Mouse (Mus musculus) heart, embryonic 14.5 days (tissue): ENCODE measurements at regions not wholly inside any gene's neighbourhood (a gene's known extent, or its start where the extent isn't known, plus 50 kb on each side); places are given as distances from the start of the nearest gene placed in this dataset.

Experiments used
- ATAC-seq: fragments of 200-750 bp; cut with Nextera tagmentation; 2 replicates; pipeline ENCODE4 v1.8.0; 2017; ENCODE audit warnings: low read depth, moderate TSS enrichment; ENCODE audit not compliant: insufficient number of reproducible peaks, insufficient read depth, low FRiP score
- H3K27ac ChIP-seq, 2 experiments: fragments of 200-500 bp in 1 of 2; fragments of 300-500 bp in 1 of 2; sonication (generic) in 1 of 2; replicated peaks in 1 of 2; 2 replicates each; pipeline ENCODE4 v1.5.1; 2012 to 2014; ENCODE audit warnings: low read depth in 2 of 2, low read length in 2 of 2, control low read depth in 1 of 2, mild to moderate bottlenecking in 1 of 2, mixed read lengths in 1 of 2; ENCODE audit not compliant: control insufficient read depth in 1 of 2, insufficient read depth in 1 of 2
- H3K27me3 ChIP-seq: fragments of 300-500 bp; sonication (generic); 2 replicates; pipeline ENCODE4 v1.6.1; 2014; ENCODE audit warnings: mild to moderate bottlenecking, low read length, control low read depth; ENCODE audit not compliant: control insufficient read depth, insufficient read depth
- H3K36me3 ChIP-seq: fragments of 300-500 bp; sonication (generic); 2 replicates; pipeline ENCODE4 v1.6.1; 2014; ENCODE audit warnings: mild to moderate bottlenecking, control low read depth, low read length, mixed read lengths; ENCODE audit not compliant: control insufficient read depth, insufficient read depth
- H3K4me1 ChIP-seq, 2 experiments: fragments of 200-500 bp in 1 of 2; fragments of 300-500 bp in 1 of 2; sonication (generic) in 1 of 2; 2 replicates each; pipeline ENCODE4 v1.6.1; 2012 to 2014; ENCODE audit warnings: low read length in 2 of 2, control low read depth in 1 of 2, mixed read lengths in 1 of 2; ENCODE audit not compliant: control insufficient read depth in 2 of 2, insufficient read depth in 2 of 2
- H3K4me2 ChIP-seq: fragments of 300-500 bp; sonication (generic); 2 replicates; pipeline ENCODE4 v1.6.1; 2014; ENCODE audit warnings: mild to moderate bottlenecking, low read length
- H3K4me3 ChIP-seq, 2 experiments: fragments of 200-500 bp in 1 of 2; fragments of 300-500 bp in 1 of 2; sonication (generic) in 1 of 2; 2 replicates each; pipeline ENCODE4 v1.5.1; 2012 to 2014; ENCODE audit warnings: low read length in 2 of 2, mild to moderate bottlenecking in 2 of 2, control low read depth in 1 of 2, low read depth in 1 of 2, moderate library complexity in 1 of 2; ENCODE audit not compliant: control insufficient read depth in 1 of 2, insufficient read depth in 1 of 2
- H3K9ac ChIP-seq: fragments of 300-500 bp; sonication (generic); 2 replicates; pipeline ENCODE4 v1.6.1; 2014; ENCODE audit warnings: mild to moderate bottlenecking, low read length
- H3K9me3 ChIP-seq: fragments of 300-500 bp; sonication (generic); 2 replicates; pipeline ENCODE4 v1.6.1; 2016; ENCODE audit warnings: low read length, control low read depth; ENCODE audit not compliant: control insufficient read depth
- WGBS: fragments of 180-500 bp; shearing (Covaris S2); extraction: QIAGEN DNeasy Blood & Tissue Kit; methylation state at CpG from one replicate; pipeline ENCODE4 v1.1.7; 2014; 5-methylcytosine and 5-hydroxymethylcytosine counted together

- no peaks in the 10 kb centered on the region for H3K4me1 ChIP-seq
- ATAC-seq: no peak
- no peak overlapping the region for H3K9ac ChIP-seq
These were observed 96.0 kb upstream of the Rasgrp1 start for GRCm38 (mm10) chr2:117438586-117439371.

GRCm38 (mm10) chr2:117439372-117440183, 96.8 kb upstream of the Rasgrp1 start:
- Histone ChIP-seq H3K4me3 (no peak overlapping the region), H3K9ac (no peak overlapping the region), H3K27ac (no peak overlapping the region), H3K4me1 (no peaks in the 10 kb centered on the region), H3K36me3 (no peaks in the 10 kb centered on the region), H3K4me2 (no peak overlapping the region), H3K27me3 (no peaks in the 10 kb centered on the region), H3K9me3 (no peaks in the 10 kb centered on the region)
- WGBS: 61% methylated on average over 12 of the region's 12 CpGs
- ATAC-seq: no peak

More at GRCm38 (mm10) chr2:117438586-117439371, 96.0 kb upstream of the Rasgrp1 start:
- 58% methylated on average over 8 of the region's 8 CpGs for WGBS
- Histone ChIP-seq H3K4me2 (no peak overlapping the region), H3K9me3 (no peaks in the 10 kb centered on the region), H3K36me3 (no peaks in the 10 kb centered on the region), H3K27me3 (no peaks in the 10 kb centered on the region), H3K27ac (no peak overlapping the region), H3K4me3 (no peak overlapping the region)

GRCm38 (mm10) chr2:117440801-117441281, 98.0 kb upstream of the Rasgrp1 start:
- Histone ChIP-seq H3K4me1 (no peaks in the 10 kb centered on the region), H3K4me2 (no peak overlapping the region), H3K9me3 (no peaks in the 10 kb centered on the region), H3K4me3 (no peak overlapping the region), H3K27ac (no peak overlapping the region), H3K27me3 (no peaks in the 10 kb centered on the region), H3K36me3 (no peaks in the 10 kb centered on the region), H3K9ac (no peak overlapping the region)
- WGBS: 78% methylated on average over 7 of the region's 7 CpGs
- no peak for ATAC-seq

- H3K9ac ChIP-seq: no peak overlapping the region
- WGBS: 75% methylated on average over 4 of the region's 4 CpGs
- no peak for ATAC-seq
- H3K27ac ChIP-seq: no peak overlapping the region
- no peak overlapping the region for H3K4me3 ChIP-seq
- no peaks in the 10 kb centered on the region for H3K27me3 ChIP-seq
- H3K4me2 ChIP-seq: no peak overlapping the region
- no peaks in the 10 kb centered on the region for H3K9me3 ChIP-seq
- no peaks in the 10 kb centered on the region for H3K4me1 ChIP-seq
- no peaks in the 10 kb centered on the region for H3K36me3 ChIP-seq
These were observed 100.1 kb upstream of the Rasgrp1 start for GRCm38 (mm10) chr2:117442862-117443261.

- Histone ChIP-seq H3K27me3 (no peaks in the 10 kb centered on the region), H3K4me2 (no peak overlapping the region), H3K4me3 (no peak overlapping the region), H3K9me3 (no peaks in the 10 kb centered on the region), H3K27ac (no peak overlapping the region), H3K9ac (no peak overlapping the region), H3K36me3 (no peaks in the 10 kb centered on the region), H3K4me1 (no peaks in the 10 kb centered on the region)
- no peak for ATAC-seq
- 30% methylated on average over 5 of the region's 5 CpGs for WGBS
These were observed 101.9 kb upstream of the Rasgrp1 start for GRCm38 (mm10) chr2:117444671-117445070.

- H3K36me3 ChIP-seq: no peaks in the 10 kb centered on the region
- no peak overlapping the region for H3K27ac ChIP-seq
- H3K9ac ChIP-seq: no peak overlapping the region
- H3K4me2 ChIP-seq: no peak overlapping the region
- H3K9me3 ChIP-seq: no peaks in the 10 kb centered on the region
- ATAC-seq: no peak
- no peaks in the 10 kb centered on the region for H3K27me3 ChIP-seq
- H3K4me3 ChIP-seq: no peak overlapping the region
- 76% methylated on average over 4 of the region's 4 CpGs for WGBS
- peaks cover 5 to 8% of the 10 kb centered on the region in 2 experiments for H3K4me1 ChIP-seq
These were observed 104.1 kb upstream of the Rasgrp1 start for GRCm38 (mm10) chr2:117446876-117447275.

- peaks cover 5 to 12% of the 10 kb centered on the region in 2 experiments for H3K4me1 ChIP-seq
- ATAC-seq: no peak
- H3K4me3 ChIP-seq: no peak overlapping the region
- no peaks in the 10 kb centered on the region for H3K36me3 ChIP-seq
- no peak overlapping the region for H3K9ac ChIP-seq
- H3K27ac ChIP-seq: no peak overlapping the region
- H3K9me3 ChIP-seq: no peaks in the 10 kb centered on the region
- 60% methylated on average over 7 of the region's 7 CpGs for WGBS
- no peak overlapping the region for H3K4me2 ChIP-seq
- no peaks in the 10 kb centered on the region for H3K27me3 ChIP-seq
These were observed 107.5 kb upstream of the Rasgrp1 start for GRCm38 (mm10) chr2:117450172-117450865.
